Comparison of ENCODE assay signal across 12 mouse cellular contexts in genomic region chr16:45009634-45010033, GRCm38 (mm10).
DNase-seq lines count a peak whose midpoint lies in the region; ATAC-seq and TF ChIP-seq lines count a peak whose summit lies in the region.
"Had no signal": no experiment of that assay in that cellular context is flagged by ENCODE, and none has a peak within 500 bp of the region (broad histone marks: within the 10 kb centered on the region; RNA-seq: fewer than 3 reads in every experiment).

No protein-coding gene starts in this region.

- WGBS in embryonic facial prominence, embryonic 13.5 days: 41% methylated on average over 5 of the region's 5 CpGs
- 59% methylated on average over 5 of the region's 5 CpGs for WGBS in embryonic facial prominence, embryonic 10.5 days
- WGBS in embryonic facial prominence, embryonic 14.5 days: 53% methylated on average over 5 of the region's 5 CpGs
- 31% methylated on average over 5 of the region's 5 CpGs for WGBS in heart, embryonic 10.5 days
- WGBS in lung, embryonic 14.5 days: 32% methylated on average over 5 of the region's 5 CpGs
- WGBS in midbrain, embryonic 11.5 days: 59% methylated on average over 5 of the region's 5 CpGs

- no peak overlapping the region for H3K9ac ChIP-seq in embryonic facial prominence, embryonic 13.5 days
- no peak overlapping the region for H3K9ac ChIP-seq in embryonic facial prominence, embryonic 14.5 days (ENCODE audit: low read depth, low read length)
- H3K9ac ChIP-seq in lung, embryonic 14.5 days: no peak overlapping the region
- no peak overlapping the region for H3K9ac ChIP-seq in midbrain, embryonic 11.5 days (ENCODE audit: low read length)
- H3K9ac ChIP-seq: embryonic facial prominence, embryonic 12.5 days; hindbrain, embryonic 15.5 days; lung, embryonic 15.5 days had no signal

- no peak overlapping the region for H3K4me2 ChIP-seq in embryonic facial prominence, embryonic 13.5 days
- no peak overlapping the region for H3K4me2 ChIP-seq in embryonic facial prominence, embryonic 14.5 days (ENCODE audit: low read depth, low read length)
- no peak overlapping the region for H3K4me2 ChIP-seq in lung, embryonic 14.5 days
- no peak overlapping the region for H3K4me2 ChIP-seq in midbrain, embryonic 11.5 days
- H3K4me2 ChIP-seq: embryonic facial prominence, embryonic 12.5 days; hindbrain, embryonic 15.5 days; lung, embryonic 15.5 days had no signal

- H3K27ac ChIP-seq in embryonic facial prominence, embryonic 13.5 days: peak overlapping the region; percentile 12; the same call in 1 of the 2 replicates
- H3K27ac ChIP-seq in embryonic facial prominence, embryonic 10.5 days (replicated peaks): no peak overlapping the region
- peak overlapping the region; percentile 9; the same call in 1 of the 2 replicates for H3K27ac ChIP-seq in embryonic facial prominence, embryonic 14.5 days (replicated peaks; ENCODE audit: low read depth, low read length)
- H3K27ac ChIP-seq in heart, embryonic 10.5 days: no peak overlapping the region
- no peak overlapping the region; the same call in 1 of the 2 replicates for H3K27ac ChIP-seq in lung, embryonic 14.5 days (ENCODE audit: low read depth)
- H3K27ac ChIP-seq in midbrain, embryonic 11.5 days (ENCODE audit: low read depth, low read length): no peak overlapping the region
- H3K27ac ChIP-seq: embryonic facial prominence, embryonic 12.5 days; hindbrain, embryonic 15.5 days; left cerebral cortex, adult 2 months; lung, embryonic 15.5 days had no signal

- intact Hi-C loops in left cerebral cortex, postnatal 4 days (cut with DNase I): no loop called here

- no peak for ATAC-seq in embryonic facial prominence, embryonic 13.5 days (ENCODE audit: insufficient number of reproducible peaks, insufficient read depth, low FRiP score, low TSS enrichment, low read depth)
- ATAC-seq in embryonic facial prominence, embryonic 14.5 days (ENCODE audit: low read depth): no peak
- no peak for ATAC-seq in lung, embryonic 14.5 days (ENCODE audit: insufficient read depth)
- ATAC-seq in erythroid progenitor cell, adult 5-6 weeks (replicated peaks; ENCODE audit: low FRiP score, poor library complexity, severe bottlenecking): no peak
- no peak for ATAC-seq in midbrain, embryonic 11.5 days (ENCODE audit: low FRiP score)

- no peak for TF ChIP-seq CTCF in lung, embryonic 14.5 days (IDR thresholded peaks at IDR 0.05; ENCODE audit: low read depth)

- no peak overlapping the region for H3K4me3 ChIP-seq in embryonic facial prominence, embryonic 13.5 days
- no peak overlapping the region for H3K4me3 ChIP-seq in embryonic facial prominence, embryonic 10.5 days
- H3K4me3 ChIP-seq in embryonic facial prominence, embryonic 14.5 days (ENCODE audit: low read depth, low read length): no peak overlapping the region
- H3K4me3 ChIP-seq in heart, embryonic 10.5 days: no peak overlapping the region
- H3K4me3 ChIP-seq in lung, embryonic 14.5 days (ENCODE audit: low read depth, low read length): no peak overlapping the region
- H3K4me3 ChIP-seq in midbrain, embryonic 11.5 days (ENCODE audit: low read depth, low read length): no peak overlapping the region
- H3K4me3 ChIP-seq: embryonic facial prominence, embryonic 12.5 days; hindbrain, embryonic 15.5 days; left cerebral cortex, adult 2 months; lung, embryonic 15.5 days had no signal

- no peaks in the 10 kb centered on the region for H3K27me3 ChIP-seq in embryonic facial prominence, embryonic 13.5 days
- H3K27me3 ChIP-seq in embryonic facial prominence, embryonic 10.5 days (replicated peaks; ENCODE audit: low read depth, poor library complexity, severe bottlenecking): no peaks in the 10 kb centered on the region
- H3K27me3 ChIP-seq in embryonic facial prominence, embryonic 14.5 days (replicated peaks; ENCODE audit: control insufficient read depth, insufficient read depth, low read length): no peaks in the 10 kb centered on the region
- H3K27me3 ChIP-seq in heart, embryonic 10.5 days (ENCODE audit: insufficient read depth, poor library complexity, severe bottlenecking): no peaks in the 10 kb centered on the region
- no peaks in the 10 kb centered on the region for H3K27me3 ChIP-seq in lung, embryonic 14.5 days (ENCODE audit: insufficient read depth, low read length)
- H3K27me3 ChIP-seq in midbrain, embryonic 11.5 days (ENCODE audit: control insufficient read depth, insufficient read depth, low read length): no peaks in the 10 kb centered on the region
- H3K27me3 ChIP-seq: embryonic facial prominence, embryonic 12.5 days; hindbrain, embryonic 15.5 days; lung, embryonic 15.5 days had no signal

- DNase-seq in embryonic facial prominence, embryonic 10.5 days (ENCODE audit: low spot score): no peak
- DNase-seq in embryonic facial prominence, embryonic 14.5 days (ENCODE audit: low spot score): peak; percentile 7
- peak; percentile 76 for DNase-seq in heart, embryonic 10.5 days (ENCODE audit: low spot score)
- DNase-seq in lung, embryonic 14.5 days: peak; percentile 31
- no peak for DNase-seq in midbrain, embryonic 11.5 days (ENCODE audit: low spot score, missing footprints)
- no peak for DNase-seq in left cerebral cortex, postnatal 4 days

- H3K36me3 ChIP-seq in embryonic facial prominence, embryonic 13.5 days: no peaks in the 10 kb centered on the region
- no peaks in the 10 kb centered on the region for H3K36me3 ChIP-seq in embryonic facial prominence, embryonic 10.5 days (replicated peaks)
- no peaks in the 10 kb centered on the region for H3K36me3 ChIP-seq in embryonic facial prominence, embryonic 14.5 days (ENCODE audit: control insufficient read depth, insufficient read depth, low read length)
- no peaks in the 10 kb centered on the region for H3K36me3 ChIP-seq in heart, embryonic 10.5 days
- no peaks in the 10 kb centered on the region for H3K36me3 ChIP-seq in lung, embryonic 14.5 days (ENCODE audit: insufficient read depth)
- no peaks in the 10 kb centered on the region for H3K36me3 ChIP-seq in midbrain, embryonic 11.5 days (ENCODE audit: control insufficient read depth, insufficient read depth, low read length)
- H3K36me3 ChIP-seq: embryonic facial prominence, embryonic 12.5 days; hindbrain, embryonic 15.5 days; lung, embryonic 15.5 days had no signal

- H3K4me1 ChIP-seq in embryonic facial prominence, embryonic 13.5 days: no peaks in the 10 kb centered on the region
- H3K4me1 ChIP-seq in embryonic facial prominence, embryonic 10.5 days: peaks cover 3% of the 10 kb centered on the region; the same call in 1 of the 2 replicates
- H3K4me1 ChIP-seq in embryonic facial prominence, embryonic 14.5 days (ENCODE audit: control insufficient read depth, insufficient read depth, low read length): no peaks in the 10 kb centered on the region
- H3K4me1 ChIP-seq in heart, embryonic 10.5 days: no peaks in the 10 kb centered on the region
- no peaks in the 10 kb centered on the region for H3K4me1 ChIP-seq in lung, embryonic 14.5 days (ENCODE audit: insufficient read depth)
- H3K4me1 ChIP-seq in midbrain, embryonic 11.5 days (ENCODE audit: control insufficient read depth, insufficient read depth, low read length): no peaks in the 10 kb centered on the region
- H3K4me1 ChIP-seq: embryonic facial prominence, embryonic 12.5 days; hindbrain, embryonic 15.5 days; lung, embryonic 15.5 days had no signal

- no peaks in the 10 kb centered on the region for H3K9me3 ChIP-seq in embryonic facial prominence, embryonic 13.5 days
- H3K9me3 ChIP-seq in embryonic facial prominence, embryonic 10.5 days: no peaks in the 10 kb centered on the region
- H3K9me3 ChIP-seq in embryonic facial prominence, embryonic 14.5 days (ENCODE audit: control insufficient read depth, low read length): no peaks in the 10 kb centered on the region
- no peaks in the 10 kb centered on the region for H3K9me3 ChIP-seq in heart, embryonic 10.5 days
- no peaks in the 10 kb centered on the region for H3K9me3 ChIP-seq in lung, embryonic 14.5 days (ENCODE audit: low read depth, low read length)
- no peaks in the 10 kb centered on the region for H3K9me3 ChIP-seq in midbrain, embryonic 11.5 days (ENCODE audit: control insufficient read depth, low read length)
- H3K9me3 ChIP-seq: embryonic facial prominence, embryonic 12.5 days; hindbrain, embryonic 15.5 days; lung, embryonic 15.5 days had no signal

Comparison
In these comparisons a context has a peak if more than half of its experiments do, and no peak if none do; other contexts are left out.
1. H3K27ac ChIP-seq: peak in embryonic facial prominence, embryonic 13.5 days (single experiment) and embryonic facial prominence, embryonic 14.5 days (single experiment); none in embryonic facial prominence, embryonic 10.5 days (single experiment), heart, embryonic 10.5 days (single experiment), lung, embryonic 14.5 days (single experiment) and midbrain, embryonic 11.5 days (single experiment).
2. DNase-seq: peak in embryonic facial prominence, embryonic 14.5 days (single experiment), heart, embryonic 10.5 days (single experiment) and lung, embryonic 14.5 days (single experiment); none in embryonic facial prominence, embryonic 10.5 days (single experiment), midbrain, embryonic 11.5 days (single experiment) and left cerebral cortex, postnatal 4 days (single experiment).